Mouse (Mus musculus) liver, adult (tissue): ENCODE data around the gene Zfp687.

Experiments used
- GATA4 ChIP-seq: IDR thresholded peaks from 2 replicates; pipeline ENCODE4 v1.6.1; 2014; ENCODE audit warnings: mild to moderate bottlenecking, low read length; ENCODE audit not compliant: insufficient replicate concordance

The Zfp687 gene

DNA sequence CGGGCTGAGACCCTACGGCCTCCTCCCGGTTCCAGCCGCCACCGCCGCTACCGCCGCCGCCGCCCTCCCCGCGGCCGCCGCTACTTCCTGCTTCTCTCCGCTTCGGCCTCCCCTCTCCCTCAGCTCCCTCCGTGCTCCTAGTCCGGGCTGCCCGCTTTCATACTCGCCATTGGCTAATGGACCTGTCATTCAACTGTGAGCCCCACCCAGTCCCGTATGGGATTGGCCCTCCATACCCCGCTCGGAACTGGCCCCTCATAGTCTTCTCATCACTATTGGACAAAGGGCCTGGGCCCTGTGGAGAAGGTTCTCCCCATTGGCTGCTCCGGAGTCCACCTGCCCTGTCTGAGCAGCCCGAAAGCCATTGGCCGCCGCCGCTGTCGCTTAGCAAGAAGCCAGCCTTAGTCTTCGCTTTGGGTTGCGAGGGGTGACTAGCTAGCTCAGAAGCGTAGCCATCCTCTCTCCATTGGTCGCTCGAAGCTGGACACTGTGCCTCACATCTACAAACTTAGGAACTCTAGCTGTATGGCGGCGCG is at the start of gene Zfp687:
Zfp687 (minus strand) TSS at position 112 of the 536 bp plus-strand sequence.
- TF ChIP-seq GATA4: no peak

- TF ChIP-seq GATA4: no peak
Observed at GRCm38 (mm10) chr3:95063741-95064140, 48.5 kb upstream of the Zfp687 start.

DNA sequence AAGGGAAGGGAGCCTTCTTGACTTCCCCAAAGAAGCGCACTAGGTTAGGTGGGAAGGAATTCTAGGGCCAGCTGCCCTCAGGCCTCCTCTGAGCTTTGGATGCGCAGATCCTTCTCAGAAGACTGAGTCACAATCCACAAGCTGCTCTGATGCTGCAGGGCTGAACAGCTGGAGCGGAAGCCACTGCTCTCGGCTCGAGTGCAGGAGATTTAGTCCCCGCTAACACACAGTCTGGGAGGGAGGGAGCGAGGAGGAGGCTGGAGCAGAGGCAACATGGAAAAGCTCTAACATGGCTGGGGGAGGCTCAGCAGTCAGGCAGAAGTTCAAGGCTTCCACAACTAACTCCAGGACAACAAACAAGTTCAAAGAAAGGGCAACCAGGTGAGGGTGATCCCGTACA is 42.8 kb upstream of the Zfp687 start:
- TF ChIP-seq GATA4: no peak

- no peak for TF ChIP-seq GATA4
Observed at GRCm38 (mm10) chr3:95056275-95056674, 41.0 kb upstream of the Zfp687 start.

- TF ChIP-seq GATA4: 0 out of 2 replicates have a peak, but pooled peaks have one; percentile 35
Observed at GRCm38 (mm10) chr3:95054481-95055260, 39.4 kb upstream of the Zfp687 start.

DNA sequence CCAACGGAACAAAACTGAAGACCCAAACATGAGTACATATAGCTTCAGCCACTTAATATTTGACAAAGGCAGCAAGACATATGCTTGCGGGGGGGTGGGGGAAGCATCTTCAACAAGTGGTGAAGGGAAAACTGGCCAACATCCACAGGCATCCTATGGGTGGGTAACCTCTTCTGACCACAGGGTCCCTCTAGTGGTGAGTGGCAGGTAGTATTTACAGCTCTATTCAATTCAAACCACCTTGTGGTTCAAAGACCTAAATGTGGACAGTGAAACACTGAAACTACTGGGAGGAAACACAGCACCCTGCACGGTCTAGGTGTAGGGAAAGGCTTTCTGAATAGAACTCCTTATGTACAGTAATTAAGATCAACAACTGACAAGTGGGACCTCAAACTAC is 38.5 kb upstream of the Zfp687 start:
- TF ChIP-seq GATA4: no peak

DNA sequence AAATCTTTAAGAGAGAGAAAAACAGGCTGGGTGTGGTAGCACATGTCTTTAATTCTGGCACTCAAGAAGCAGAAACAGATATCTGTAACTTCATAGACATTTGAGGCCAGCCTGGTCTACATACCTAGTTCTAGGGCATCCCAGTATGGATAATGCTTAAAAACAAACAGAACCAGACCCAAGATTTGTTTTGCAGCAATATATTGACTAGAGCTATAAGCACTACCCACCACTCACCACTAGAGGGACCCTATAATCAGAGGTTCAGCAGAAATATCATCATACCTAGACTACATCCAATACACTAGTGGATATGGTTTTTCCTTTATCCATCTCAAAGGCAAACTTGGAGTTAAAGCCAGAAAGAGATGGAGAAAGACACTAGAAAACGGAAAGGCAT is 37.7 kb upstream of the Zfp687 start:
- TF ChIP-seq GATA4: no peak

DNA sequence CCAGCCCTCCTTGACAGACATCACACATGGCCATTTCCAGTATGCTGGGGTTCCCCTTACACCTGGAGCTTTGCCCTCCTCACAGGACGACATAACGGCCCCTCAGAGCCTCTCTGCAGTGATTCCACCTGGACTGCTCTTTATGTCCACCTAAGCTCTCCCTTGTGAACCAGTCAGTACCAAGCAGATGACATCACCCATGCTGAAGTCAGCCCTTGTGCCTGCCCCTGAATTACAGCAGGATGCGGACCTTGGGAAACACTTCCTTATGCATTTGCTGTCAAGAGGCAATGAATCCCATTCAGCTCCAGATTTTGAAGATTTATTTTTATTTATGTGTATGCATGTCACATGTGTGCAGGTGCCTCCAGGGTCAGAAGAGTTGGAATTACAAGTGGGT is 32.7 kb upstream of the Zfp687 start:
- TF ChIP-seq GATA4: no peak

DNA sequence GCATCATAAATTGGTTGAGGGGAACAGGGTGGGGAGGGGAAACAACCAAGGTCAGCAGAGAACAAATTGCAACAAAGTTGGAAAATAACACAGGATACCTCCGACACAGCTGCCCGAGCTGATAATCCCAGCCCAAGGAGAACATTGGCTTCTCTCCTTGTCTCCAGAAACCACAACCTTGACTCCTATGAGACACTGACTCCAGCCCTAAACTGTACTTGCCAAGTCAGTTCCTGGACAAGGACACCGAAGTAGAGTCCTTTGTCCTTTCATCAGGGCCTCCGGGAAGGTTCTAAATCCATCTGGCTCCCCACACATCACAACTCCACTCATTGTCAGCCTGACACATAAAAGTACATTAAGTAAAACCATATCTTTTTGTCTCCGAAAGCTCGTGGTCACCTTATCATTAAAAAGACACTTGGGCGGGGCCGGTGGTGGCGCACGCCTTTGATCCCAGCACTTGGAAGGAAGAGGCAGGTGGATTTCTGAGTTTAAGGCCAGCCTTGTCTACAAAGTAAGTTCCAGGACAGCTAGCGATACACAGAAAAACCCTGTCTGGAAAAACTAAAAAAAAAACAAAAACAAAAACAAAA is 31.3 kb upstream of the Zfp687 start:
- TF ChIP-seq GATA4: no peak

- TF ChIP-seq GATA4: no peak
Observed at GRCm38 (mm10) chr3:95043251-95043650, 28.0 kb upstream of the Zfp687 start.

GRCm38 (mm10) chr3:95042838-95043229 is 27.6 kb upstream of the Zfp687 start:
- no peak for TF ChIP-seq GATA4

DNA sequence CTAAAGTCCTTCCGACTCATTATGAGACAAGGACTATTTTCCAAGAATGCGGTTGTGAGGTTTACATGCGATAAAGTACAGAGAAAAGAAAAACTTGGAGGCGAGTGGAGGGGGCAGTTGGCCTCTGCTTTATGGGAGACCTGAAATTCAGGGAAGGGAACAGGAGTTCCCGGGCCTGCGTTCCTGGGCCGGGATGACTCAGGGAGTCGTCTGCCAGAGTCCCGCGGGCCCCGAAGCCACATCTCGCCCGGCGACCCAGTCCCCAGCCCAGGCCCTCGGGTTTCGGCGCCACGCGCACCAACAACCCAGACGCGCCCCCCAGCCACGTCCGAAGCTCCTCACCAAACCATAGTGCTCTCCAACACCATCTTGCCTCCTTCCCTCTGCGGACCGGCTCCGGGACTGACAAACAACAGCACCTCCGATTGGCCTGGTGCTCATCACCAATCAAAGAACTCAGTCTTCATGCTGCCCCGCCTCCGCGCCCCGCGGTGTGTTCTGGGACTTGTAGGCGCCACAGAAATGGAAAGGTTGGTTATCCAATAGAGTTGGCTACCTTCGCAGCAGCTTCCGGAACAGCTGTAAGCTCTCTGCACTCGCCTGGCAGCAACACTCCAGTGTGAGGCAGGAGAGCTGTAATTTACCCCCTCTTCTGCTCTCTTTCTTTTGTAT is 27.1 kb upstream of the Zfp687 start, which contains the start of gene Psmd4:
Psmd4 (minus strand) TSS at position 449 of the 672 bp plus-strand sequence.
- TF ChIP-seq GATA4: no peak

DNA sequence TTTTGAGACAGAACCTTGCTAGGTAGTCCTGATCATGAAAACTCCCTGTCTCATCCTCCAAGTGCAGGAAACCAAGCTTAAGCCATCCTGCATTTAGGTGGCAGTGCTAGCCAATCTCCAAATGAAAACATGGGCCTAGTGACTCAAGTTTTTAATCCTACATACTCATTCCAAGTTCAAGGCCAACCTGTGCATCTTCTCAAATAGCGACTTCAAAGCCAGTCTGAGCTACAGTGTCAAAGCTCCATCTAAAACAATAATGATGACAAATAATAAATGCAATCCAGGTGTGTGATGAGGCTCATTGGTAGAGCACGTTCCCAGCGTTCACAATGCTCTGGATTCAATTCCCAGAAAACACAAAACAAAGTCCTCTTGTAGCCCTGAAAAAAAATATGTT is 26.4 kb upstream of the Zfp687 start:
- no peak for TF ChIP-seq GATA4

DNA sequence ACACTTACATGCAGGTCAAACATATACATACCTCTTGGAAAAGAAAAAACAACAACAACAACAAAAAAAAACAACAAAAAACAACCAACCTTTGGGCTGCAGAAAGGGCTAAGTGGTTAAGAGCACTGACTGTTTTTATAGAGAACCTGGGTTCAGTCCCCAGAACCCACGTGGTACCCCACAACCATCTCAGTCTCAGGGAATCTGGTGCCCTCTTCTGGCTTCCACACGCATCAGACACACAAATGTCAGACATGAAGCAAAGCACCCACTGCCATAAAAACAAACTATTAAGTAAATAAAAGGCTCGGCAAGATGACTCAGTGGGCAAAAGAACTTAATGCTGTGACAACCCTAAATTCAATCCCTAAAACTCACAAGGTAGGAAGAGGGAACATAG is 14.7 kb upstream of the Zfp687 start:
- no peak for TF ChIP-seq GATA4

GRCm38 (mm10) chr3:95028603-95029002 is 13.4 kb upstream of the Zfp687 start:
- no peak for TF ChIP-seq GATA4

DNA sequence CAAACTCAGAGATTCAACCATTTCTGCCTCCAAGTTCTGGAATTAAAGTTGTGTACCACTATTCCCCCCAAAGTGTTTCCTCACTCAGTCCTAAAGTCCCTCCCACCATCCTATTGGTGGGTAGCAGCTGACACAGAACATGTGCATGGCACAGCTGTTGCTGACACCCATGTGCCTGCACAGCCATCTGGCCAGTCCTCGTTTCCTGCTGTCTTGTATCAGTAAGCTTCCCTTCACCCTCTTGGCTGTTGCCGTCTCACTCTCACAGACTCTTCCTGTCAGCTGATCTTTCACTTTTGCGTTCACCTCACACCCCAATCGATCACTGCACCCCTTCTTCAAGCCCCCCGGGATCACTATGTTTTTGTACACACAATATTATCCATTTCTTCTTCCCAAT is 12.5 kb upstream of the Zfp687 start:
- TF ChIP-seq GATA4: no peak
